Mouse (Mus musculus) thymus, adult 2 months (tissue): ENCODE data around the gene Dgcr6. TPM values are rescaled to one million over a fixed set of nuclear protein-coding genes. Genes with fewer than 3 reads are reported as not detected.

ENCODE experiments used
- DNase-seq: peaks from one replicate; pipeline ENCODE4 v3.0.0; 2021
- H3K27ac ChIP-seq: fragments of 200-500 bp; 2 replicates; pipeline ENCODE4 v1.5.1; 2012; ENCODE audit warnings: low read length, control low read depth; ENCODE audit not compliant: control insufficient read depth, insufficient read depth
- H3K27me3 ChIP-seq: fragments of 200-500 bp; 2 replicates; pipeline ENCODE4 v1.6.1; 2012; ENCODE audit warnings: mild to moderate bottlenecking, low read length, moderate library complexity, mixed read lengths; ENCODE audit not compliant: control insufficient read depth, insufficient read depth
- H3K36me3 ChIP-seq: fragments of 200-500 bp; 2 replicates; pipeline ENCODE4 v1.6.1; 2012; ENCODE audit warnings: mild to moderate bottlenecking, low read length, moderate library complexity; ENCODE audit not compliant: control insufficient read depth, insufficient read depth
- H3K4me1 ChIP-seq: fragments of 200-500 bp; replicated peaks from 2 replicates; pipeline ENCODE4 v1.6.1; 2012; ENCODE audit warnings: low read length; ENCODE audit not compliant: control insufficient read depth, insufficient read depth
- H3K4me3 ChIP-seq: fragments of 200-500 bp; 2 replicates; pipeline ENCODE4 v1.5.1; 2012; ENCODE audit warnings: mild to moderate bottlenecking, low read length, control low read depth, moderate library complexity; ENCODE audit not compliant: control insufficient read depth, insufficient read depth
- CTCF ChIP-seq: fragments of 200-500 bp; IDR thresholded peaks from 2 replicates; pipeline ENCODE4 v1.5.1; 2012; ENCODE audit warnings: mild to moderate bottlenecking, control low read depth, low read length, moderate library complexity, borderline replicate concordance; ENCODE audit not compliant: control insufficient read depth, poor library complexity, insufficient read depth; ENCODE audit errors: extremely low read depth
- POLR2A ChIP-seq: fragments of 200-500 bp; IDR thresholded peaks from 2 replicates; pipeline ENCODE4 v1.6.1; 2012; ENCODE audit warnings: mild to moderate bottlenecking, low read length, control low read depth, moderate library complexity; ENCODE audit not compliant: control insufficient read depth, poor library complexity, insufficient read depth; ENCODE audit errors: extremely low read depth
- WGBS: fragments of 180-500 bp; shearing (Covaris S2); methylation state at CpG from one replicate; pipeline ENCODE4 v1.1.7; 2018; 5-methylcytosine and 5-hydroxymethylcytosine counted together
- polyA plus RNA-seq: library from polyadenylated mRNA; depleted of rRNA; stranded (reverse); fragments of >200 nt; gene quantifications from 2 replicates; pipeline ENCODE4 v1.2.3, GENCODE M21; 2012

Dgcr6 gene
- polyA plus RNA-seq, 1 experiment = 117 TPM

DNA sequence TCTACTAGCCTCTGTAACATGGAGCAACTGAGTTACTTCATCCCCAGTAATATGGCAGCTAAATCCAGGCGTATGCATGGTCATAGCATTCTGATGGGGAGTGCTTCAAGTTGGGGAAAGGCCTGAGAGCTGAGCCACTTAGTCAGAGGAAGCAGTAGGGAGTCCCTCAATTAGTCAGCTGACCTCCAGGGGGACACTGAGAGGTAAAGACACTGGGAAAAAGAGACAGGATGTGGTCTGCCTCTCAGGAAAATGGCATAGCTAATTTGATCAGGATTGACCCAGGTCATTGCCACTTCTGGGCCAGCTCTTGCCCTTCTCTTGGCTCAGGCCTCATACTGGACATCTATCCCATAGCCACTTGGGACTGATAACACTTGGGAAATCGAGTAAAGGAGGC lies 25.3 kb upstream of the Dgcr6 start:
- 86% methylated on average over 2 of the region's 2 CpGs for WGBS
- H3K27me3 ChIP-seq = no peaks in the 10 kb centered on the region
- TF ChIP-seq POLR2A = no peak
- no peak for TF ChIP-seq CTCF
- no peaks in the 10 kb centered on the region for H3K36me3 ChIP-seq
- H3K4me3 ChIP-seq = no peak overlapping the region
- H3K27ac ChIP-seq = no peak overlapping the region
- DNase-seq = no peak
- no peaks in the 10 kb centered on the region for H3K4me1 ChIP-seq

DNA sequence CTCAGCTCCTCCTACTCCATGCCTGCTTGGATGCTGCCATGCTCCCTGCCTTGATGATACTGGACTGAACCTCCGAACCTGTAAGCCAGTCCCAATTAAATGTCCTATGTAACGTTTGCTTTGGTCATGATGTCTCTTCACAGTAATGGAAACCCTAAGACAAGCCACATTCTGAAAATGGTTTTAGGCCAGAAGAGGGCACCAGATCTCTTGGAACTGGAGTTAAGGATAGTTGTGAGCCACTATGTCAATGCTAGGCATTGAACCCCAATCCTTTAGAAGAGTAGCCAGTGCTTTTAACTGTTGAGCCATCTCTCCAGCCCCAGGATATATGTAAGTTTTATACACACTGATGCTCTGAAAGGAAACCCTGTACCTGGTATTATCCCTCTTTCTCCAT lies 20.9 kb upstream of the Dgcr6 start:
- Histone ChIP-seq H3K36me3 (no peaks in the 10 kb centered on the region), H3K4me1 (no peaks in the 10 kb centered on the region), H3K27ac (no peak overlapping the region), H3K4me3 (no peak overlapping the region), H3K27me3 (no peaks in the 10 kb centered on the region)
- 35% methylated on average over 2 of the region's 2 CpGs for WGBS
- DNase-seq = peak; percentile 43
- TF ChIP-seq POLR2A (no peak), CTCF (no peak)

DNA sequence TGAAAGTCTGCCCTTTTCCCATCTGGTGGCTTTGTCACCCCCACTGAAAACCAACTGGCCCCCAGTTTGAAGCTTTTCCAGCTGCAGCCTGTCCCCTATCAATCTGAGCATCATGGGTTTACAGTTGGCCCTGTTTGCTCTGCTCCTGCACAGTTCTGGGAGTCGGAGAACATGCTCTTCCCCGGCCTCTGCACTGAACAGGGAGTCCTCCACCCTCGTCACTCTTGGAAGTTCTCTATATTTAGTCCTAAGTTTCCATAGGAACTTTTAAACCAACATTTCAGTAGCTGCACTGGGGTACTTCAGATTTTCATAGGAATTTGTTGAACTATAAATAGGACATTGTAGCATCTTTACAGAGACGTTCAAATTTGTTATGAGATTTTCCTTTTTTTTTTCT lies 19.4 kb upstream of the Dgcr6 start:
- Histone ChIP-seq H3K27ac (no peak overlapping the region), H3K4me1 (no peaks in the 10 kb centered on the region; the same call in 1 of the 2 replicates), H3K4me3 (no peak overlapping the region), H3K27me3 (no peaks in the 10 kb centered on the region), H3K36me3 (no peaks in the 10 kb centered on the region)
- DNase-seq = no peak
- WGBS = 93% methylated on average over 4 of the region's 4 CpGs
- TF ChIP-seq POLR2A (no peak), CTCF (no peak)

DNA sequence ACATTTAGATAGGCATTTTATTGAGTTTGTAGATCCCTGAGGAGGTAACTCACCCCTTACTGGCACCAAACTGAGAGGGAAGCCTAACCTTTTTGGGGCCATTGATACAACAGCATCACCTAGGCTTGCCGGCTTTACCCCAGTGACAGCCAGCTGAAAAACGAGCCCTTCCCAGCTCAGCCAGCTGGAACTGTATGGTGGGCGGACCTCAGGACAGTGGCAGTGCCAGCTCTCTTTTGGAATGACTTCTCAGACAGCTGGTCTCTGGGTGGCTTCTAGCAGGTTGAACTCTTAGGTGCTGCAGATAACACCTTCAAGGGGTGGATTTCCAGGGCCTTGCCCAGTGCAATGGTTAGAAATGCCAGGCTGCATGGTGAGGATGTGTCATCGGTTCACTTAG lies 18.4 kb upstream of the Dgcr6 start:
- Histone ChIP-seq H3K4me1 (no peaks in the 10 kb centered on the region; the same call in 1 of the 2 replicates), H3K4me3 (no peak overlapping the region), H3K27ac (no peak overlapping the region), H3K36me3 (no peaks in the 10 kb centered on the region), H3K27me3 (no peaks in the 10 kb centered on the region)
- TF ChIP-seq CTCF = no peak
- TF ChIP-seq POLR2A = no peak
- no peak for DNase-seq
- WGBS = 93% methylated on average over 4 of the region's 4 CpGs

DNA sequence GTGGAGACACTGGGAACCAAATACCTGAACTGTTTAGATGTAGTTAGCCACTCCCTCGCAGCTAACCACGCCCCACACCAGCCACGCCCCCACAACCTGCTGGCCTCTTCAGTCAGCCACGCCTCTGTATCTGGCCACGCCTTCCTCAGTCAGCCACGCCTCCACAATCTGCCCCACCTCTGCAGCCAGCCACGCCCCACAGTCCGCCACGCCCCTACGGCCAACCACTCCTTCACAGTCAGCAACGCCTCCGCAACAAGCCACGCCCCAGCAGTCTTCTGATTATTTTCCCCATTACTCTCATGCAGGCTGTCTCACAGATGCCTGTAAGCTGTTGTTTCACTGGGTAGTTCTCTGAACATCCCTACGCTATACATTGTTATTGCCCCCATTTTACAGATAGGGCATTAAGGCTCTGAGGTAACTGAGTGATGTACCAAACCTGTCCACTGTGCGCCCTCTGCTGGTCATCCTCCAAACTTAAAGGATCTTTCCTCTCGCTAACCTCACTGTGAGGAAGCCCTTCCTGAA lies 16.2 kb upstream of the Dgcr6 start:
- TF ChIP-seq POLR2A (no peak), CTCF (0 out of 2 replicates have a peak, but pooled peaks have one; percentile 10)
- 60% methylated on average over 16 of the region's 16 CpGs for WGBS
- Histone ChIP-seq H3K27me3 (no peaks in the 10 kb centered on the region), H3K4me1 (no peaks in the 10 kb centered on the region; the same call in 1 of the 2 replicates), H3K27ac (no peak overlapping the region), H3K4me3 (no peak overlapping the region), H3K36me3 (no peaks in the 10 kb centered on the region)
- DNase-seq = peak; percentile 70

DNA sequence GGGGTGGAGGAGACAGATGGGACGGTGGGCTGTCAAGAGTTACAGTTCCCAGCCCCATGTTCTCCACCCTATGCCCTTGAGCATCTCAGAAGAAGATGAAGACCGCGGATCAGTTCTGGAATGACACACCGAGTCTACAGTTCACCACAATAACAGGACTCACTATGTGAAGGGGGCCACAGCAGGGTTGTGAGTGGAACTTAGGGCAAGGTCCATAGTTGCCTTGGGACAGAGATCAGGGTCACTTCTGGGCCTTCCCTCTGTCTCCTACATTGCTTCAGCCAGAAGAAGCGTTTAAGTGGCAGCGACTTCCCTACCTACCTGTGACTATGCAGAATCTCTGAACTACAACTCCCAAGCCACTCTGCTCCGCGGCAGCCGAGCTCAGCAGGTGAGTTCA lies 15.6 kb upstream of the Dgcr6 start:
- no peak for DNase-seq
- WGBS = 76% methylated on average over 9 of the region's 9 CpGs
- H3K36me3 ChIP-seq = no peaks in the 10 kb centered on the region

DNA sequence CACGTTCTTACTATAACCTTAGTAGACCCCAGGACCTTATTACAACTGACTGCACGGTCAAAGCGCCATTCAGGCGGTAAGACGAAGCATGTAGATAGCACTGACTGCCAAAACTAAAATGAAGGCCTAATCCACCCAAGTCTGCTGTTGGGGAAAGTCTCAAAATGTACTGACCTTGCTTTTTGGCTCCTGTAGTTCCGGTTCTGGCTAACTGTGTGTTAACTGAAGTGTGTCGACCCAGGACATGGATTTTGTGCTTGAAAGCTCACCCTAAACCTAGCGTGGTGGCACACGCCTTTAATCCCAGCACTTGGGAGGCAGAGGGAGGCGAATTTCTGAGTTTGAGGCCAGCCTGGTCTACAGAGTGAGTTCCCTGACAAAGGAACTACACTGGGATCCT lies 7.7 kb upstream of the Dgcr6 start:
- WGBS = 92% methylated on average over 10 of the region's 10 CpGs
- no peaks in the 10 kb centered on the region for H3K36me3 ChIP-seq
- no peak overlapping the region for H3K4me3 ChIP-seq
- no peaks in the 10 kb centered on the region for H3K27me3 ChIP-seq
- TF ChIP-seq POLR2A (no peak), CTCF (no peak)
- no peak overlapping the region for H3K27ac ChIP-seq
- no peak for DNase-seq
- peaks cover 3% of the 10 kb centered on the region; the same call in 1 of the 2 replicates for H3K4me1 ChIP-seq

More for the DNA sequence above, 15.6 kb upstream of the Dgcr6 start:
- no peak overlapping the region for H3K27ac ChIP-seq
- H3K27me3 ChIP-seq = no peaks in the 10 kb centered on the region
- no peaks in the 10 kb centered on the region; the same call in 1 of the 2 replicates for H3K4me1 ChIP-seq
- TF ChIP-seq CTCF (0 out of 2 replicates have a peak, but pooled peaks have one; percentile 8), POLR2A (no peak)
- no peak overlapping the region for H3K4me3 ChIP-seq
